Mouse (Mus musculus) large intestine, adult 2 months (tissue): ENCODE data around the gene Ccdc78. TPM values are rescaled to one million over a fixed set of nuclear protein-coding genes. Genes with fewer than 3 reads are reported as not detected.
"Not testable (repeated sequence)": the region's sequence is repeated elsewhere in the genome, so short reads cannot be mapped to it uniquely, and the experiment has no call there.

Source experiments
- DNase-seq: peaks from one replicate; pipeline ENCODE4 v3.0.0-alpha.2; 2012; ENCODE audit warnings: low read depth, low spot score
- WGBS: fragments of 180-500 bp; shearing (Covaris S2); methylation state at CpG from one replicate; pipeline ENCODE4 v1.1.7; 2018; 5-methylcytosine and 5-hydroxymethylcytosine counted together
- polyA plus RNA-seq: library from polyadenylated mRNA; depleted of rRNA; stranded (reverse); fragments of >200 nt; gene quantifications from 2 replicates; pipeline ENCODE4 v1.2.3, GENCODE M21; 2012; rRNA removed

Gene Ccdc78
- 0.04 TPM in 1 of 2 replicates, not detected in the other for polyA plus RNA-seq

DNA sequence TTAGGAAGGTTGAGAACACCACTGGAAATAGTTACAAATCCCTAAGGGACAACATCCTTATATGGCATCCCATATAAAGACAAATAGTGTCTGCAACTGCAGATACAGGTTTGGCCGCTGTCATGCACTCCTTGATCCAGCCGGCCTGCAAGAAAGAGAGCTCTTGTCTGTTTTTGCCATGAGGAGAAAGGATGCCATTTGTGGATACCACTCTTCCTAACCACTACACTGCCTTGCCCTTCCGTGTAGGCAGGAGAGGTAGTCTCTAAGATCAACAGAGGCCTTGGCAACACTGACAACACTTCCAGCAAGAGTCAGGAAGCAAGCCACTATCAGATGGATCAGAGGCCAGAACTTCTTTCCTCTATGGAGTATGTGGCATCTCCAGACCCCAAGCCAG is at the start of gene Ccdc78:
Gene Ccdc78 (plus strand): TSS at position 301 of the 400 bp plus-strand sequence.
- 73% methylated on average over 3 of the region's 3 CpGs for WGBS
- no peak for DNase-seq

GRCm38 (mm10) chr17:25738861-25739260 is 47.5 kb upstream of the Ccdc78 start:
- no peak for DNase-seq
- WGBS = 74% methylated on average over 7 of the region's 7 CpGs

GRCm38 (mm10) chr17:25741471-25741870 is 44.9 kb upstream of the Ccdc78 start:
- 70% methylated on average over 12 of the region's 12 CpGs for WGBS
- not testable (repeated sequence) for DNase-seq

GRCm38 (mm10) chr17:25743831-25744230 is 42.5 kb upstream of the Ccdc78 start:
- DNase-seq = no peak
- WGBS = 80% methylated on average over 9 of the region's 9 CpGs

DNA sequence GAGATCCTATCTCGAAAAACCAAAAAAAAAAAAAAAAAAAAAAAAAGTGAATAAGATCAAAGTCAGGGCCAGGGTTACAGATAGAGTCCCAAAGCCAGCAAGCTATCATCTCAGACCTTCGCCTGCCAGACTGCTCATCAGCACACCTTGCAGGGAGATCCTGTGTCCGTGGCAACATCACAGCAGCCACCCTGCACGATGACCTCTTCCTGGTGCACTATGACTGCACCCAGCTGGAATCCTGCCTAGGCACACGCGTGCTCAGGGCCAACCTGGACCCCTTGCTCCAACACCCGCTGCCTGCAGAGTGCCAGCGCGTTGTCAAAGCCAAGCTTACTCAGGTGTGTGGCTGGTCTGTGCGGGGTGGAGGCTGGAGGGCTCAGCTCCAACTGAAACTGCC is 42.1 kb upstream of the Ccdc78 start:
- no peak for DNase-seq
- WGBS = 71% methylated on average over 10 of the region's 10 CpGs

DNA sequence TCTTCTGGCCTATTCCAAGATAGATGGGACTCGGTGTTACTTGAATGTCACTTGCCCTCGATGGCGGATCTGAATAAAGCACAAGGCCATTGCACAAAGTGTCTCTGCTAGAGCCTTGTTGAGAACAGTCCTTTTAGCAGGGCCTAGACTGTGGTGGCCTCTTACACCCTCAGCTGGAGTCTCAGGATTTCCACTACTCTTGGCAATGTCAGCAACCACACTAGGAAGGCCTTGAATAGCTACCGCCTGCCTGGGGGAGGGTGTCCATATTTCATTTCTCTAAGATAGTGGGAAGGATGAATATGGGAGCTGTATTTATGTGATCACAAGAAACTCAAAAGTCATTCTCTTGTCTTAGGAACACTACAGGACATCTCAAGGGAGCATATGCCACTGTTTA is 38.1 kb upstream of the Ccdc78 start:
- DNase-seq = no peak
- WGBS = 95% methylated on average over 4 of the region's 4 CpGs

DNA sequence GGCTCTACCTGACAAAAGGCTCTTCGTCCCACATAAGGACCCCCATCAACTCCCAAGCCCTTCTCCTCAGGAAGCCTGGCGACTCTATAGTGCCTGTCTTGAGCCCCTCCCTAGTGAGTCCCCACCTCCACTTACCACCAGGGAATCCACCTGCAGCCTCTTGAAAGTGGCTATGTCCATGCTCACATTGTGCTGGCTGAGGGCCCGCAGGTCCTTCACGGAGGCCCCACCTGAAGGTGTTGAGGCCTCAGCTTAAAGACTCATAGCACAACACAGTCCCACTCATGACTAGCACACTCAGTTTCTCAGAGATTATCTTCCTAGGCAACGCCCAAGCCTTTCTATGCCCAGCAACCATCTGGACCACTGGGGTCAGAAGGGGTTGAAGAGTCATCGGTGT is 37.1 kb upstream of the Ccdc78 start:
- DNase-seq = no peak
- WGBS = 81% methylated on average over 6 of the region's 6 CpGs

- no peak for DNase-seq
Observed at GRCm38 (mm10) chr17:25751446-25751845, 34.9 kb upstream of the Ccdc78 start.

GRCm38 (mm10) chr17:25754241-25754640 is 32.1 kb upstream of the Ccdc78 start, which contains the start of gene Msln:
Gene Msln, minus strand, starts transcription at chr17:25754378.
- 66% methylated on average over 9 of the region's 9 CpGs for WGBS
- no peak for DNase-seq

More at GRCm38 (mm10) chr17:25751446-25751845, 34.9 kb upstream of the Ccdc78 start:
- 9% methylated on average over 5 of the region's 5 CpGs for WGBS

- WGBS = 79% methylated on average over 4 of the region's 4 CpGs
- no peak for DNase-seq
Observed at GRCm38 (mm10) chr17:25755086-25755485, 31.3 kb upstream of the Ccdc78 start.

DNA sequence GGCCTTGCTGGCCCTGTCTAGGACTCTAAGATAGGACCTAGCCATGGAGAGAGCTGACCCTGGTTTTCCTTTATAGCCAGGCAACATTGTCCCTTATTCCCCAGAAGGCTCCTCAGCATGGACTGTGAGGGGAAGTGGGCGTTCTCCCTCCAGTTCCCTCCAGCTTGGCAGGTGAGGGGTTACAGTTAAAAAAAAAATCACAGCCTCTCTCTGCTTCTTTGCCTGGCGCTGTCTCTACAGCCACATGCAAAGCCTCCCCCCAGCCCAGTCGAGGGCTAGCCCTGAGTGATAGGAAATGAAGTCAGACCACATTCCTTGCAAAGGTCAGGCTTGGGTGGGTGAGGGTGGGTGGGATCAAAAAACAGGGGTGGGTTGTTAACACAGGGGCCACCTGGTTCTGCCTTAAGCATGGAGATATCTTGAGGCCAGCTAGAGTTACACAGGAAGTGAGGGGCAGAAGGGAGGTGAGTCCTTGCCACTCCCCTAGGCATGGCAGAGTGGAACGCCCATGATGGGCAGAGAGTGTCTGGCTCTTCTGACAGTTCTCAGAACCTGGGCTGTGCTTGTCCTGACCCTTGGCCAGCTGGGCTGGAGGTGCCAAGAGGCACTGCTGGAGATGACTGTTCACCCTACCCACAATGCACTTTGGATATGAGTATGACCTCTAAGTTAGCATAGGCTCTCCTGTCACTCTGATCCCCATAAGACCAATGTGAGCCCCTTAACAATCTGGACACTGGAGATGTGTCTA is 30.6 kb upstream of the Ccdc78 start:
- no peak for DNase-seq
- 19% methylated on average over 4 of the region's 4 CpGs for WGBS

GRCm38 (mm10) chr17:25756378-25757242 is 29.8 kb upstream of the Ccdc78 start:
- no peak for DNase-seq
- WGBS = 53% methylated on average over 9 of the region's 9 CpGs

DNA sequence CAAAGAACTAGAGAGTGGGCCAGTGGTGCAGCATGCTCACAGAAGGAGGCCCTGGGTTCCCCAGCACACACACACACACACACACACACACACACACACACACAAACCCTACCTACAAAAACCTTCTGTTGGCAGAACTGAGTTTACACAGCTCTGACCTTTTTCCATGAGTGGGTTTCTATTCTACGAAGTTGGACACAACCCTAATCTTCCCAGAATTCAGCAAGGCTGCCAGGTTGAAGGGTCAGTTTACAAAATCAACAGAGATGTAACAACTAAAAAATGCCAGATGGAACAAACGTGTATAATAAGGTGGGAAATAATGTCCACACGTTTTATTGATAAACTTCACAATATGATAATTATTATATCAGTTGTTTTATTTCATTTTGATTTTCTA is 28.7 kb upstream of the Ccdc78 start:
- WGBS = 55% methylated on average over 3 of the region's 3 CpGs
- no peak for DNase-seq

GRCm38 (mm10) chr17:25760148-25760547 is 26.2 kb upstream of the Ccdc78 start:
- 70% methylated on average over 8 of the region's 8 CpGs for WGBS

DNA sequence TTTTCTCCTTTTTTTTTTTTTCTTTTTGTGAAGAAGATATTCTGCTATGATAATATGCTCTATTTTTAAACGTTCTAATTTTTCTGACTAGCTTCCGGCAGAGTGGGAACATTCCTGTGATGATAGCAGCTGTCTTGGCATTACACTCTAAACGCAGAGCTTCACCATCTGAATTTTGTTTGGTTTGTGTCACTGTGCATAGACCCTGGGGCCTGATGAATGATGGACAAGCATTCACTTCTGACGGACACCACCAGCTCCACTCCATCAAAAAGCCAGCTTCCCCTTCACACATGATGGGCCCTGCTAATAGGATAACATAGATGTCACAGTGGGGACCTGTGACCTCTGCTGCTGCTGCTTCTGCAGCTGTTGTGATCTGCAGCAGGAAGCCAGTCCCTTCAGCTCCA is 24.8 kb upstream of the Ccdc78 start:
- WGBS = 48% methylated on average over 4 of the region's 4 CpGs
- no peak for DNase-seq

More at GRCm38 (mm10) chr17:25760148-25760547, 26.2 kb upstream of the Ccdc78 start:
- DNase-seq = no peak

GRCm38 (mm10) chr17:25762591-25762990 is 23.8 kb upstream of the Ccdc78 start:
- no peak for DNase-seq
- 46% methylated on average over 3 of the region's 3 CpGs for WGBS

DNA sequence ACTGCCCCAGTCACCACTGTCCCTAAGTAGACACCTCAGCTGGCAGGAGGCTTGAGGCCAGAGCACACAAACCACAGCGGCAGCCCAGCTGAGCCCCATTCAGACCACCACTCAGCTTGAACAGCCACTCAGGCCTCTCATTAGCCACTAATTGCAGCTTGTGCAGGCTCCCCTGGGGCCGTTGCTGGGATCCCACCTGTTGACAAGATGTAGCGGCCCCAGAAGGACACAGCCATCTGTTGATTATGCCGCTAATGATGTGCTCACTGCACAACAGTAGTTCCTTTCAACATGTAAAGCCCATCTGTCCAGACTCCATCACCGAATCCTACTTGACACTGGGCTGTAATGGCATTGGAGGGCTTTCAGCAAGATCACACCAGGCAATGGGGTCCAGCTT is 20.5 kb upstream of the Ccdc78 start:
- 69% methylated on average over 5 of the region's 5 CpGs for whole genome bisulfite sequencing
- no peak for DNase-seq

- WGBS = 51% methylated on average over 9 of the region's 9 CpGs
- no peak for DNase-seq
Observed at GRCm38 (mm10) chr17:25769331-25769730, 17.0 kb upstream of the Ccdc78 start.

- peak; percentile 93 for DNase-seq
- under 1% methylated on average over 37 of the region's 37 CpGs for WGBS
Observed at GRCm38 (mm10) chr17:25773549-25774120, 12.7 kb upstream of the Ccdc78 start, which contains the start of gene Narfl. Gene Narfl, plus strand, starts transcription at chr17:25773776.
